Mouse (Mus musculus): ENCODE results near the gene Gas2l3. TPM values are rescaled to one million over a fixed set of nuclear protein-coding genes. Genes with fewer than 3 reads are reported as not detected.
A peak's percentile ranks its signal among the peaks of the same experiment; 100 is the strongest.

The Gas2l3 gene
- total and polyA plus RNA-seq, 2 experiments from 2014 or later, result 1.7 to 3.7 TPM

DNA sequence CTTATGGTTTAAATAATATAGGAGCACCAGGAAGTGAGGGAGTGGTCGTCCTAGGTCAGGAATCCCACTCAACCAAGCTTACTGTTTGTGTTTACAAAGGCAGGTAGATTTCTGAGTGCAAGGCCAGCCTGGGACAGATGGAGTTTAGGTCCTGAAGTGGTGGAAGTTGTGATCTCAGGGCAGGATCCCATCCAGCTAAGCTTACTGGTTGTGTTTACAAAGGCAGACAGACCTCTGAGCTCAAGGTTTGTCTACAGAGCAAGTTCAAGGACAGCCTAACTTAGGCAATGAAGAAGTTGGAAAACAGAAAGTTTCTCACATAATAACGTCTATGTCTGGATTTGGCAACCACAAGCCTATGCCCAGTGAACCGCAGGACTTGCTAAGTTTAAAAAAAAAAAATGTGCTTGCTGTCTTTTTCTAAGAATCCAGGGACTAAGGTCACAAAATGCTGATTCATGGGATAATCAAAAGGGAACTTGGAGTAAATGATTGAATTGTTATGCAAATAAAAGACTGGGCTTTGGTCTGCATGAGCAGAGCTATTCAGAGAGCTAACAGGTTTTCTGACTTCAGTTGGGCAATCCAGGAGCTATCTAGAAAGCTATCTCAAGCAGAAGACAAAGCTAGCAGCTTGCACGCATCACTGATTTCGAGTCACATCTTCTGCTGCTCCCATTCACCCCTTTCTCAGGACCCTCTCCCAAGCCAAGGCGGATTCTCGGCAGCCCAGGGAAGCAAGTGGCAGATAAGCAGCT, 27.0 kb upstream of the Gas2l3 start:
- DNase-seq (ENCODE audit: low spot score) (no peak), ATAC-seq (ENCODE audit: low FRiP score) (no peak)
- Histone ChIP-seq H3K27ac (ENCODE audit: low read depth, low read length) (no peak overlapping the region), H3K4me2 (ENCODE audit: low read depth, low read length, poor library complexity, severe bottlenecking) (no peak overlapping the region), H3K9me3 (ENCODE audit: low read length) (0 out of 2 replicates have a peak, but pooled peaks cover 4% of the 10 kb centered on the region), H3K36me3 (ENCODE audit: insufficient read depth, low read length) (no peaks in the 10 kb centered on the region), H3K27me3 (ENCODE audit: insufficient read depth, low read length) (no peaks in the 10 kb centered on the region), H3K4me1 (ENCODE audit: insufficient read depth, low read length) (no peaks in the 10 kb centered on the region), H3K9ac (replicated peaks; ENCODE audit: low read length, poor library complexity, severe bottlenecking) (no peak overlapping the region), H3K4me3 (ENCODE audit: low read depth, low read length) (no peak overlapping the region)
- 44% methylated on average over 7 of the region's 7 CpGs for WGBS
- TF ChIP-seq CTCF (IDR thresholded peaks at IDR 0.05), result no peak

DNA sequence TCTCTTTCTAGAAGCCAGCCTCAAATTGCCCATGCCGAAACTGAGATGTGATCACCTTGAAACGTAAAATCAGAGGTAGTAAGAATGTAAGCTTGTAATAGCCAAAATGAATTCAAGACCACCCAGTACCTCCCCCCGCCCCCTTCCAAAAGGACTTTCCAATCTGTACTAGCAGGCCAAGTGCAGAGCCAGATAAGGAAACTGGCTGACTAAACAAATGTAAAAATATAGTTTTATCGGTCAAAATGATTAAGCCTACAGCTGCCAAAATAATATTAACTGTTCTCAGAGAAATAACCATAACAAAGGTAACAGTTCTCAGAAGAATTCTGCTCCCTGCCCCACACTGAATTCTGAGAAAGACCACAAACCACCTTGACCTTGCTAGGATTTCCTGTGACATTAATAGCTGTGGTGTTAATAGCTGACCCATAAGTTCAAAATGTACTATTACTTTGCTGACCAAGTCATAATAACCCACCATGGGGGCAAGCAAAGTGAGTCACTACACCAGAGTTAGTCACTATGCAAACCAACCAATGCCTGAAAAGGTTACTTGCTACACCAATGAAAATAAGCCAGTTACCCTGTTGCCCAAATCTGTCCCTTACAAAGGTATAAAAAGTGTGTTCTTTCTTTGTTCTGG, 21.1 kb upstream of the Gas2l3 start:
- H3K27ac ChIP-seq (ENCODE audit: low read depth, low read length), result no peak overlapping the region
- no peak for TF ChIP-seq CTCF (IDR thresholded peaks at IDR 0.05)
- no peaks in the 10 kb centered on the region for H3K36me3 ChIP-seq (ENCODE audit: insufficient read depth, low read length)
- H3K9ac ChIP-seq (replicated peaks; ENCODE audit: low read length, poor library complexity, severe bottlenecking), result no peak overlapping the region
- H3K4me2 ChIP-seq (ENCODE audit: low read depth, low read length, poor library complexity, severe bottlenecking), result no peak overlapping the region
- DNase-seq (ENCODE audit: low spot score) (no peak), ATAC-seq (ENCODE audit: low FRiP score) (no peak)
- H3K4me1 ChIP-seq (ENCODE audit: insufficient read depth, low read length), result no peaks in the 10 kb centered on the region
- WGBS, result 90% methylated on average over 4 of the region's 4 CpGs
- no peaks in the 10 kb centered on the region for H3K27me3 ChIP-seq (ENCODE audit: insufficient read depth, low read length)
- H3K4me3 ChIP-seq (ENCODE audit: low read depth, low read length), result no peak overlapping the region
- 0 out of 2 replicates have a peak, but pooled peaks cover 2% of the 10 kb centered on the region for H3K9me3 ChIP-seq (ENCODE audit: low read length)

DNA sequence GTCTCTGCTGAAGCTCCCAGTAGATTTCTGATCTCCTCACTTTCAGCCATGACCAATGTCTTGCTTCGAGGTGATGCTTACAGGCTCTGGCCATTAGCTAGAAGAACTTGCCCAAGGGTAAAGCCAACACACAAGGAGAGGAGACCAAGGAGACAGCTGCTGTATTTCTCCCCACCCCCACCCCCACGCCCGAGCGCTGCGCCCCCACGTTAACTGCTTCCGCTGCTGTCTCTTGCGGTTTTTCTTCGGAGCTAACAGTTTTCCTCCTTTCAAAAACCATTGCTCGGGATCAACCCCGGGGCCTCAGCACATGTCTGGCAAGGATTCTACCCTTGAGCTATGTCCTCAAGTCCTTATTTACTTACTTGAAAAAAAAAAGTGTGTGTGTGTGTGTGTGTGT, 19.1 kb upstream of the Gas2l3 start:
- no peak overlapping the region for H3K9ac ChIP-seq (replicated peaks; ENCODE audit: low read length, poor library complexity, severe bottlenecking)
- 80% methylated on average over 11 of the region's 11 CpGs for WGBS
- H3K27ac ChIP-seq (ENCODE audit: low read depth, low read length), result no peak overlapping the region
- no peak overlapping the region for H3K4me3 ChIP-seq (ENCODE audit: low read depth, low read length)
- ATAC-seq (ENCODE audit: low FRiP score), result no peak
- H3K27me3 ChIP-seq (ENCODE audit: insufficient read depth, low read length), result no peaks in the 10 kb centered on the region
- H3K4me1 ChIP-seq (ENCODE audit: insufficient read depth, low read length), result no peaks in the 10 kb centered on the region
- no peak overlapping the region for H3K4me2 ChIP-seq (ENCODE audit: low read depth, low read length, poor library complexity, severe bottlenecking)
- TF ChIP-seq CTCF (IDR thresholded peaks at IDR 0.05), result no peak
- no peak for DNase-seq (ENCODE audit: low spot score)
- no peaks in the 10 kb centered on the region for H3K9me3 ChIP-seq (ENCODE audit: low read length)
- H3K36me3 ChIP-seq (ENCODE audit: insufficient read depth, low read length), result no peaks in the 10 kb centered on the region

DNA sequence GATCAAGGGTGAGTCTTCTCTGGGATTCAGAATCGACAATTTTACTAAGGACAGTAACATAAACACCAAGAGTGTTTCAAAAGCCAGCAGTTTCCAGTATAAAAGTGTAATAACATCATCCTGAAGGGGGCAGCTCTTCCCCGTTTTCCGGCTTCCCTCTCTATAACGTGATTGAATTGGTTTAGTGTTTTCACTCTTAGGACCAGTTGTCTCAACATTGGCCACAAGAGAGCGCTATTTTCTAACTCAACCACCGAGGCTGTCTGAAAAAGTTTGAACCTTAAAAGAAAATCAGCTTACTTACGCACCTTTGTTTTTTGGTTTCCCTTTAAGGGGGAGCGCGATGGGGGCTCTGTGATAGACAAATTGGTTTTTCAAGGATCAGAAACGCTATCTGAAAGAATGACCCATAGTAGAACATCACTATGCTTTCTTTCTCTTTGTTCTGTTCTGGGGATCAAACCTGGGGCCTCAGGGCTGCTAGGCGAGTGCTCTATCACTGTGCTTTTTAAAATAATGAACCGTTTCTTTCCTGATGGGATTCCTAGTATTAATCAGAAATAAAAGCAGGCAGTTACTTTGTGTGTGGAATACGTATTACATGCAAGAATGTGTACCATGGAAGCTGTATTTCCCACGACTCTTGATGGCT, 18.2 kb upstream of the Gas2l3 start:
- ATAC-seq (ENCODE audit: low FRiP score) (peak; percentile 63; the same call in 1 of the 2 replicates), DNase-seq (ENCODE audit: low spot score) (peak; percentile 95)
- WGBS, result 18% methylated on average over 14 of the region's 14 CpGs
- Histone ChIP-seq H3K27me3 (ENCODE audit: insufficient read depth, low read length) (no peaks in the 10 kb centered on the region), H3K4me2 (ENCODE audit: low read depth, low read length, poor library complexity, severe bottlenecking) (no peak overlapping the region), H3K9me3 (ENCODE audit: low read length) (no peaks in the 10 kb centered on the region), H3K4me3 (ENCODE audit: low read depth, low read length) (no peak overlapping the region), H3K36me3 (ENCODE audit: insufficient read depth, low read length) (no peaks in the 10 kb centered on the region), H3K4me1 (ENCODE audit: insufficient read depth, low read length) (no peaks in the 10 kb centered on the region), H3K27ac (ENCODE audit: low read depth, low read length) (no peak overlapping the region), H3K9ac (replicated peaks; ENCODE audit: low read length, poor library complexity, severe bottlenecking) (no peak overlapping the region)
- peak; percentile 96 for TF ChIP-seq CTCF (IDR thresholded peaks at IDR 0.05)

DNA sequence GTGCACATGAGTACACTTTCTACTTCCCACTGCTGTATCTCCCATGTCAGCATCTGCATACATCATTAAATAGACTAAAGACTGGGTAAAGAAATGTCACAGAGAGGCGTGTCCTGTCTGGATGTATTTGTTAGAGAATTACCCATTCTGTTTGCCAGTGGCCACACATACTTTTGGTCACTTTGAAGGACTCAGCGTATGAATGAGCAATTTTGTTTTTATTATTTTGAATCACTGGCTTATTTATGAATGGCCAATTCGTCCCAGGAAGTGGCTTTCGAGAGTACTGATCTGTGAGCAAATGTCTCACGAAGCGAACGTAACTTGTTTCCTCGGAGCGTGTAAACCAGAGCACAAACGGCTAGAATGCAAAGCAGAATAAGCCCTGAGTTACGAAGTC, 17.2 kb upstream of the Gas2l3 start:
- no peaks in the 10 kb centered on the region for H3K27me3 ChIP-seq (ENCODE audit: insufficient read depth, low read length)
- no peaks in the 10 kb centered on the region for H3K4me1 ChIP-seq (ENCODE audit: insufficient read depth, low read length)
- no peak for TF ChIP-seq CTCF (IDR thresholded peaks at IDR 0.05)
- no peaks in the 10 kb centered on the region for H3K9me3 ChIP-seq (ENCODE audit: low read length)
- no peaks in the 10 kb centered on the region for H3K36me3 ChIP-seq (ENCODE audit: insufficient read depth, low read length)
- no peak overlapping the region for H3K4me2 ChIP-seq (ENCODE audit: low read depth, low read length, poor library complexity, severe bottlenecking)
- peak; percentile 13 for DNase-seq (ENCODE audit: low spot score)
- ATAC-seq (ENCODE audit: low FRiP score), result no peak
- WGBS, result 87% methylated on average over 11 of the region's 11 CpGs
- no peak overlapping the region for H3K9ac ChIP-seq (replicated peaks; ENCODE audit: low read length, poor library complexity, severe bottlenecking)
- H3K27ac ChIP-seq (ENCODE audit: low read depth, low read length), result no peak overlapping the region
- no peak overlapping the region for H3K4me3 ChIP-seq (ENCODE audit: low read depth, low read length)

DNA sequence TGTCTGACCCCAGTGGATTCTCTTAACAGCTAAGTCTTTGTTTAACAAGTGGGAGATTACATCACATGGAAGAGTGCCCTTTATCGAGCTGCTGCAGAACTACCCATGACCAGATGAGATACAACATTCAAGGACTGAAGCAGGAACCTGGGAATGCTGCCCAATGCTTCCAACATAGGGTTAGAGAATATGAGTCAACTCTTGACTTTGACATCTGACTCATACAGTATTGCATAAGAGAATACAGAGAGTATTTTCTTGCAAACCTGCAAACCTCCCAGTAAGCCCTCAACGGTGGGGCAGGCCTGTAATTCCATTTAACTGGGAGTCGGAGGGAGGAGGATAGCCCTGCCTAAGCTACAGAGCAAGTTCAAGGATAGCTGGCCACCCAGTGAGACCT, 15.0 kb upstream of the Gas2l3 start:
- 78% methylated on average over 3 of the region's 3 CpGs for WGBS
- Histone ChIP-seq H3K27ac (ENCODE audit: low read depth, low read length) (no peak overlapping the region), H3K9ac (replicated peaks; ENCODE audit: low read length, poor library complexity, severe bottlenecking) (no peak overlapping the region), H3K4me1 (ENCODE audit: insufficient read depth, low read length) (no peaks in the 10 kb centered on the region), H3K4me3 (ENCODE audit: low read depth, low read length) (no peak overlapping the region), H3K9me3 (ENCODE audit: low read length) (no peaks in the 10 kb centered on the region), H3K27me3 (ENCODE audit: insufficient read depth, low read length) (no peaks in the 10 kb centered on the region), H3K36me3 (ENCODE audit: insufficient read depth, low read length) (no peaks in the 10 kb centered on the region), H3K4me2 (ENCODE audit: low read depth, low read length, poor library complexity, severe bottlenecking) (no peak overlapping the region)
- no peak for DNase-seq (ENCODE audit: low spot score)
- no peak for TF ChIP-seq CTCF (IDR thresholded peaks at IDR 0.05)
- ATAC-seq (ENCODE audit: low FRiP score), result no peak

All from midbrain, postnatal 0 days (tissue).